Mouse (Mus musculus) spleen, adult 12 weeks (tissue): ENCODE results near the gene Celsr1.

Experiments
- DNase-seq: peaks from one replicate; pipeline ENCODE4 v3.0.0; 2022; ENCODE audit warnings: low spot score

Gene Celsr1

DNA sequence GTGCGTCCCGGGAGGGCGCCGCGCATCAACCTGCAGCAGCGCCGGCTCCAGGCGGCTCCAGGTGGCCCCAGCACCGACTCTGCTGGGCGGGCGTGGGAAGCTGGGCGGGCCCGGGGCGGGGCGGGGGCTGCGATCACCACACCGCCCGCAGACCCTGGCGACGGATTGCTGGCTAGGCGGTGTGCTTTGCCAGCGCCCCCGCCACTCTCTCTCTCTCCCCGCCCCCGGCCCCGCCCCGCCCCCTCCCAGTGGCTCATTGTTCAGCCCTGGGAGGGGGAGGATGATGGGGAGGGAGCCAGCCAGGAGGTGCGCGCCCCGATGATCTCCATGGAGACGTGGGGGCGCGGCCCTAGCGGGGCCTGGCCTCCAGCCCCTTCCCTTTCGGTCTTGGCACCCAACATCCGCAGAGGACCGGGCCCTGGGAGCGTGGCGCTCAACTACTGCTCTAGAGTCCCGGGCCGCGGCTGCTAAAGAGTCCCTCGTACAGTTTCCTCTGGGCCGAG, 495 bp upstream of the Celsr1 start:
- no peak for DNase-seq

DNA sequence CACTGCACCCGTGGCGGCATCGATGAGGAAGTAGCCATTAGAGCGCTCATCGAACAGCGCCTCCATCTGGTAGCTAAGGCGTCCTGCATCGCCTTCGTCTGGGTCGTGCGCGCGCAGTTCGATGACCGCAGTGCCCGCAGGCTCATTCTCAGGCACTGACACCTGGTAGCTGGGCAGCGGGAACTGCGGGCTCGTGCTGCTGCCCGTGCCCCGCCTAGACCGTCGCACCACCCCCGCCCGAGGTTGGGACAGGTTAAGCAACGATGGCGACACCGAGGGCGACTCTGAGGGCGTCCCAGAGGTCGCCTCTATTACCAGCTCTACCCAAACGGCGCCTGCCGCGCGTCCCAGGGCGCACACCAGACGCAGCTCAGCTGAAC, 776 bp downstream of the Celsr1 start:
- no peak for DNase-seq

- no peak for DNase-seq
These were observed 3.6 kb downstream of the Celsr1 start for GRCm38 (mm10) chr15:86029981-86030380.

DNA sequence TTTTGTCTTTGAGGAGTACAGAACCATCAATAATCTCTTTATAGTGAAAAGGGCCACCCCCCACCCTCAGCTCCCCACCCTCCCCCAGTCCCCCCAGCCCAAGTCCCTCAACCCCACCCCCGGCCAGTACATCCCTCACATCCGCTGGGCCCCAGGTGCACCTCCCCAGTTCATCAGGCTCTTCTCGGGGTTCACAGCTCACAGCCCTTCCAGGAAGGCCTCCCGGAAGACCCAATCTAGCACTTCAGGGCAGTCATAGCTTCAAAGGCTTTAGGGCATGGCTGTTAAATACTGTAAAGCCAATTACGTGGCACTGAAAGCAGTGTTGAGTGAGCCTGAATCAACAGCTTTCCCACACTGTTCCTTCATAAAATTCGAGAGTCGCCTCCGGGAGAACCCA, 5.7 kb downstream of the Celsr1 start:
- no peak for DNase-seq

GRCm38 (mm10) chr15:86021971-86022370, 11.6 kb downstream of the Celsr1 start:
- DNase-seq = no peak

- DNase-seq = no peak
These were observed 12.3 kb downstream of the Celsr1 start for GRCm38 (mm10) chr15:86021301-86021700.

DNA sequence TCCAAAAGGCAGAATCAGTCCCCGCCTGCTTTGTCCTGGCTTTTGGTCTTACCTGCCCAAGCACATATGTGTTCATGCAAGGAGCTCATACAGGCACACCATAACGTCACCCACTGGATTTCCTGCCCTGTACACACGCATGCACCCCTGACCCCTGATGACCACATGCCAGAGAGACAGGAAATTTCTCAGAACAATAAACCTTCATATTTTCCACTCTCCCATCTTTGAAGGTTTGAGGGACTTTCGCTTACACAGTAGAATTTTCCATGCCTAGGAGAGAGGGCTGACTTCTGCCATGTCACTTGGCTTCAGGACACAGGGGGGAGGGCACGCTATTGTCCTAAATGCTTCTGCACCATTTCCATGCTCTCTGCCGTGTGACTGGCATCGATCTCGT, 13.6 kb downstream of the Celsr1 start:
- DNase-seq = no peak

DNA sequence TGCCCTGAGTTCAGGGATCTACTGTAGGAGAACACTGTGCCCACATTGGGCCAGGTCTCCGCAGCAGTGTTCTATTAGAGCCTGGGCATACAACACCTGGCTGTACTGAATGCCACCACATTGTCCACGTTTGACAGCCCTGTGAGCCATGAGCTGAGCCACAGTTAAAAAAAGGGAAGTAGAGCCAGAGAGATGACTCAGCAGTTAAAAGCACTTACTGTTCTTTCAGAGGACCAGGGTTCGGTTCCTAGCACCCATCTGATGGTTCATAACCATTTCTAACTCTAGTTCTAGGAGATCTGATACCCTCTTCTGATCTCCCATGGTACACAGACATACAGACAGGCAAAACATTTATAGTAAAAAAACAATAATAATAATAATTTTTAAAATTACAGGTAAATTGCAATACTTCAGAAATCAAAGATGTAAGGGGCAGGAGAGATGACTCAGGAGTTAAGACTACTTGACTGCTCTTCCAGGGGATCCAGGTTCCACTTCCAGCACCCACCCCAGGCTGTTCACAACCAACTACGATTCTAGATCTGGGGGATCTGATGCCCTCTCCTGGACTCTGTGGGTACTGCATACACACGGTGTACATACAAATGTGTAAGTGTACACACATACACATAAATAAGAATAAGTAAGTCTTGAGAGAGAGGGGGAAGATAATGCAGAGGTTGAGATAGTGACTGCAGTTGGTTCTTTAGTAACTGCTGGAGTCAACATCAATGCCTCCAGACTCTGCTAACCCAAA, 14.6 kb downstream of the Celsr1 start:
- DNase-seq = no peak

DNA sequence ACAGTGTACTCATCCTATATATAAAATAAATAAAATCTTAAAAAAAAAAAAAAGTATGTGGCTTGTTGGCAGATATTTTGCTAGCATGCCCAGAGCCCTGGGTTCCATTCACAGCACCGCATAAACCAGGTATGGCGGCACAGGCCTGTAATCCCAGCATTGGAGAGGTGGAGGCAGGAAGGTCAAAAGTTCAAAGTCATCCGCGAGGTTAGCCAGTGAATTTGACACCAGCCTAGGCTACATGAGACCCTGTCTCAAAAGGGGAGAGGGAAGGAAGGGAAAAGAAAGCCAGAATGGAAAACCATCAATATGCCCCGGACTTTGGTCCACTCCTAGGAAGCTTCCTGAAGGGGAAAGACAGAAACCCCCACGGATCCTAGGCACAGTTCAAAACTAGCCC, 16.2 kb downstream of the Celsr1 start:
- DNase-seq = no peak

DNA sequence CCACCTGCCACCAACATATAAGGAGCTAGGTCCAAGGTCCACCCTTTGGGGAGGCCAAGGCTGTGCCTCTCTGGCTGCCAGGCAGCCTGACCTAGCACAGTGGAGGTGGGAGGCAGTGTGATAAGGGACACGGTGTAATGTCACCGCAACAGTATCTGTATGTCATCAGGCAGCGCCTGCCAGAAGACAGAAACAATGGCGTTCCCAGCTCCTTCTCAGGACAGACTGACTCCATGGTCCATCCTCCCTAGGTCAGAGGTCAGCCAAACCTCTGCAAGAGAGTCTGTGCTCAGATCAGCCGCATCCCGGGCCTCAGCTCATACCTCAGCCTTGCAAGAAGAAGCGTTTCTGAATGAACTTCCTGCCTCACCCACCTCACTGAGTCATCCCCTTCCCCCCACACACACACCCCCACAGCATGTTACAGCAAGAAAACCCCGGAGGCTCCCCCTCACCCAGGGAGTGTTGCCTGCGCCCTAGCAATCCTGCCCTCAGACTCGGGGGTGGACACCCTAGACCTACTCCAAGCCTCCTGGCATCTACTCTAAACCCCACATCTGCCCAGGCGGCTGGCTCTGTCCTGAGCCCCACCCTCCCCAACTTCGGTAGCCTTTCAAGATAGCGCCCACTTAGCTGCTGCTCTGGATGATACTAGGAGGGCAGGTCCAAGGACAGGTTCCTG, 17.6 kb downstream of the Celsr1 start:
- DNase-seq = peak; percentile 56

DNA sequence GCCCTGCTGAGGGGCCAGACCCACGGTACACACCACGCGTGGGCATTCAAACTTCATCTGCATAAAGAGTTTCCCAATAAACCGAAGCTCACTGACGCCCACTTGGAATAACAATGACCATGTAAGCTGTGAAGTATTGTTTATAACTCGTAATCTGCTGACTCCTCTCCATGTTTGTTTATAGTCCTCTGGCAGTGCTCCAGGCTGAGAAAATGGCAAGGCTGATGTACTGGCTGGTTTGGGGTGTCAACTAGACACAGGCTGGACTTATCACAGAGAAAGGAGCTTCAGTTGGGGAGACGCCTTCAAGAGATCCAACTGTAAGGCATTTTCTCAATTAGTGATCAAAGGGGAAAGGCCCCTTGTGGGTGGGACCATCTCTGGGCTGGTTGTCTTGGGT, 18.6 kb downstream of the Celsr1 start:
- DNase-seq = peak; percentile 47

- DNase-seq = no peak
These were observed 19.9 kb downstream of the Celsr1 start for GRCm38 (mm10) chr15:86013656-86014055.

DNA sequence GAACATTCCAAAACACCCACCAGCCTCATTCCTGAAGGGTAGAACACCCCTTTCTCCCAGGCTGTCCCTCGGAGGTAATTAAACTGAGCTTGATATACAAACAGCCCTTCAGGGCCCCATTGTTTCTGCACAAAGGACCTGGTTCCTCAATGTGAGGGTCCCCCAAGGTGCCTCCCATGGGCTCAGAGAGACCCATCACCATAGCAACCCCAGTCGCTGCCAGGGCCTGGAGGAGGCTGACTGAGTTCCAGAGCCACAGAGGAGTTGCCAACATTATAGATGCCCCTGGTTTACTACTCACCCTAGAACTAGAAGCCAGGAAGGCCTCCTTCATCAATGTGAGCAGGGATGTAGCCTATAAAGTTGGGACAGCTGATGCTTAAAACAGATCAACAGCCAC, 20.4 kb downstream of the Celsr1 start:
- DNase-seq = no peak

DNA sequence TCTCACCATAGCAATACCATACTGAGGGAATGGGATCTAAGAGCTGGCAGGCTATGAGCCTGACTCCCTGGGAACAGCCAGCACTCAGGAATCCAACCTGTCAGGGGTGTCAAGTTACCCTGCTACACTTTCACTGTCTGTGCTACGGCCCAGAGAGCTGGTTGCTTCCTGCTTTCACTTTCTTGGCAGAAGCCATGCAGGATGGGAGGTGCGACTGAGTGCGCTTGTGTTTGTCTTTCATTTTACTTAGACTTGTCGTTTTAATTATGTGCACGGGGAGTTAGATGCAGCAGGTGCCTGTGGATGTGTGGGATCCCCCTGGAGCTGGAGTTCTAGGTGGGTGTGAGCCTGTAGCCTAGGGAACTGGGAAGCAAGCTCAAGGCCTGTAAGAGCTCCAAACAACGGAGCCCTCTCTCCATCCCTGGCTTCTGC, 25.9 kb downstream of the Celsr1 start:
- DNase-seq = no peak

DNA sequence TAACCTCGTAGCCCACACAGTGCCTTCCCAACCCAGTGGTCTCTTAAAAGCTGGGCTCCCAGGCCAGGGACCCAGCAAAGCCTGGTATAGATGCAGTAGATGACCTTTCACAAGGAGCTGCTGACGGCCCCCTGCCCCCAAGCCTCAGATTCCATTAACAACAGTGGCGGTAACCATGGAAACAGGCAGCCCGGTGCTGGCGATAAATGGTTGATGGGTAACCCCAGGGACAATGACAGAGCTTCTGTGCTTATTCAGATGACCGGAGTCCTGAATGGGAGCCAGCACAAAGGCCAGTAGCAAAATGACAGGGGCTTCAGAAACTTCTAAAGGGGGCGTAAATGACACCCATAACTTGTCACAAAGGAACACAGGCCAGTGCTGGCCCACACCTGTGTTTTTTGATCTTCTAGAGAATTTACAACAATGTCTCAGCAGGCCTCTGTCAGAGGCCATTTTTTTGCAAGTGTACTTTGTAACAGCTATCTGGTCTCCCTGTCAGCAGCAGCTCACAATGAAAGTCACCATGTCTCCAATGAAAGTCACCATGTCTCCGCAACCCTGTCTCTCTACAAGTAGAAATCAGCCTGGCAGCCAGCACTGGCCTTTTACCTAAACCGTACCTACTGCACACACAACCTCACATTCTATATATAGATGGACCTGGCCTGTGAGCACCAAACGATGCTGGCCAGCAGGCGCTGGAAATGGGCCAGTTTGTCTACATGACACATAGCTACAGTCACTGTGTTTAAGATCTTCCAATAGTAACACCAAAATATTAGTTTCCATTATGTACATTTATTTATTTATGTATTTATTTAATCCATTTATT, 27.7 kb downstream of the Celsr1 start:
- DNase-seq = no peak

- DNase-seq = no peak
These were observed 29.5 kb downstream of the Celsr1 start for GRCm38 (mm10) chr15:86004048-86004447.

GRCm38 (mm10) chr15:86000706-86001292, 32.8 kb downstream of the Celsr1 start:
- DNase-seq = no peak

DNA sequence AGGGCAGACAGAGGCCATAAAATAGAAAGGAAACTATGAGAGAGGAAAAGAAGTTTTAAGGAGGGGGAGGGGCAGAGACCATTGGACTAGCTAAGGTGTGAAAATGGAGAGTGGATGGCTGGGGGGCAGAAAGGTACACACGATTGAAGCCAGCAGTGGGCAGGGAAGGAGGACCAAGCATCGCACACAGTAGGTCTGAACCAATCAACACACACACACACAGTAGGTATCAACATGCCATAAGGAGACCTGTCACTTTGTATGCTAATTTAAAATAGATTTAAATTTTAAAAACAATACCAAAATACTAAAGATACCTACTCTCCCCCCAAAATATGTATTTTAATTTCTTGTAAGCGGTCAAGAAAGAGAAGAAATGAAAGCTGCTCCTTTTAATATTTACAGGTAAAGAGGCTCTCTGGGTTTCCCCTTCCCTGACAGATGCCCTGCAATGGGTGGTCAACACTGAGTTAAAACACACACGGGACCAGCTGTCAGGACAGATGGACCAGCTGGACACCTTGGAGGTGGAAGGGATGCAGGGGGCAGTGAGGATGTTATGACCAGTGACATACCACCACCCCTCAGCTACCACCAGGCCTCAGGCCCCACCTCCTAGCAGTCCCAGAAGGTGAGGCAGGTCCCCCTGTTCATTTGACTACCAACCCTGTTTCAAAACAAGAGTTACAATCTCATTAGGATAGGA, 34.9 kb downstream of the Celsr1 start:
- no peak for DNase-seq

- DNase-seq = peak; percentile 53
These were observed 37.4 kb downstream of the Celsr1 start for GRCm38 (mm10) chr15:85996031-85996765.

GRCm38 (mm10) chr15:85994906-85995608, 38.5 kb downstream of the Celsr1 start:
- DNase-seq = no peak
